10 mouse cellular contexts compared by ENCODE assay signal in genomic region chr5:120024071-120024470, GRCm38 (mm10).
A peak's percentile ranks its signal among the peaks of the same experiment; 100 is the strongest.
DNase-seq lines count a peak whose midpoint lies in the region; ATAC-seq lines count a peak whose summit lies in the region.
"Had no signal": no experiment of that assay in that cellular context is flagged by ENCODE, and none has a peak within 500 bp of the region (broad histone marks: within the 10 kb centered on the region; RNA-seq: fewer than 3 reads in every experiment).

No protein-coding gene starts in this region.

- 4% methylated on average over 10 of the region's 10 CpGs for WGBS in midbrain, embryonic 10.5 days
- WGBS in intestine, embryonic 16.5 days: 2% methylated on average over 9 of the region's 10 CpGs

- H3K9me3 ChIP-seq in midbrain, embryonic 10.5 days (replicated peaks): no peaks in the 10 kb centered on the region
- no peaks in the 10 kb centered on the region for H3K9me3 ChIP-seq in intestine, embryonic 16.5 days (ENCODE audit: control insufficient read depth, low read length)
- H3K9me3 ChIP-seq: embryonic facial prominence, embryonic 15.5 days had no signal

- H3K27ac ChIP-seq in midbrain, embryonic 10.5 days (replicated peaks): no peak overlapping the region
- H3K27ac ChIP-seq in intestine, embryonic 16.5 days (ENCODE audit: low read length): no peak overlapping the region
- H3K27ac ChIP-seq: embryonic facial prominence, embryonic 15.5 days had no signal

- H3K36me3 ChIP-seq in midbrain, embryonic 10.5 days: no peaks in the 10 kb centered on the region
- H3K36me3 ChIP-seq in intestine, embryonic 16.5 days (ENCODE audit: control insufficient read depth, insufficient read depth, low read length): no peaks in the 10 kb centered on the region
- H3K36me3 ChIP-seq: embryonic facial prominence, embryonic 15.5 days had no signal

- peak; percentile 98 for ATAC-seq in granulocyte monocyte progenitor cell, adult 5-6 weeks (replicated peaks; ENCODE audit: poor library complexity, severe bottlenecking)
- ATAC-seq in intestine, embryonic 16.5 days: no peak

- DNase-seq in layer of hippocampus, adult 11-12 months (ENCODE audit: low spot score): peak; percentile 4
- DNase-seq in layer of hippocampus, adult 9-11 months: no peak
- DNase-seq in midbrain, embryonic 10.5 days (ENCODE audit: low spot score): peak; percentile 40
- peak; percentile 21 for DNase-seq in telencephalon, adult 2 months (ENCODE audit: low read depth, low spot score)
- no peak for DNase-seq in cerebellum, adult 9-11 months
- no peak for DNase-seq in urinary bladder, postnatal 14 days (ENCODE audit: low spot score)

- no peak overlapping the region for H3K4me2 ChIP-seq in intestine, embryonic 16.5 days (ENCODE audit: low read depth, low read length)
- H3K4me2 ChIP-seq: embryonic facial prominence, embryonic 15.5 days had no signal

- peak overlapping the region; percentile 18; the same call in 1 of the 2 replicates for H3K4me3 ChIP-seq in midbrain, embryonic 10.5 days
- no peak overlapping the region for H3K4me3 ChIP-seq in intestine, embryonic 16.5 days (ENCODE audit: low read length)
- H3K4me3 ChIP-seq: embryonic facial prominence, embryonic 15.5 days had no signal

- H3K27me3 ChIP-seq in midbrain, embryonic 10.5 days (ENCODE audit: low read depth, poor library complexity, severe bottlenecking): no peaks in the 10 kb centered on the region; the same call in 1 of the 2 replicates
- no peaks in the 10 kb centered on the region for H3K27me3 ChIP-seq in intestine, embryonic 16.5 days (replicated peaks; ENCODE audit: control insufficient read depth, insufficient read depth, low read length)
- H3K27me3 ChIP-seq: CH12.LX had no signal

- no peak overlapping the region; the same call in 1 of the 2 replicates for H3K9ac ChIP-seq in intestine, embryonic 16.5 days (ENCODE audit: low read depth, low read length)
- H3K9ac ChIP-seq: embryonic facial prominence, embryonic 15.5 days had no signal

- peaks cover 9% of the 10 kb centered on the region for H3K4me1 ChIP-seq in midbrain, embryonic 10.5 days
- H3K4me1 ChIP-seq in intestine, embryonic 16.5 days (ENCODE audit: control insufficient read depth, insufficient read depth, low read length): no peaks in the 10 kb centered on the region

Comparison
In these comparisons a context has a peak if more than half of its experiments do, and no peak if none do; other contexts are left out.
1. DNase-seq: peak in layer of hippocampus, adult 11-12 months (single experiment), midbrain, embryonic 10.5 days (single experiment) and telencephalon, adult 2 months (single experiment); none in layer of hippocampus, adult 9-11 months (single experiment), cerebellum, adult 9-11 months (single experiment) and urinary bladder, postnatal 14 days (single experiment).